Mouse (Mus musculus) stomach, postnatal 0 days (tissue): ENCODE data around the gene Rabif. TPM values are rescaled to one million over a fixed set of nuclear protein-coding genes. Genes with fewer than 3 reads are reported as not detected.
"Not testable (repeated sequence)": the region's sequence is repeated elsewhere in the genome, so short reads cannot be mapped to it uniquely, and the experiment has no call there.

Experiments used
- ATAC-seq: fragments of 200-750 bp; cut with Nextera tagmentation; 2 replicates; pipeline ENCODE4 v1.8.0; 2017; ENCODE audit not compliant: low FRiP score, low TSS enrichment
- DNase-seq: peaks from one replicate; pipeline ENCODE4 v3.0.0-alpha.2; 2016; ENCODE audit warnings: low spot score
- H3K27ac ChIP-seq: fragments of 300-500 bp; sonication (generic); replicated peaks from 2 replicates; pipeline ENCODE4 v1.5.1; 2014; ENCODE audit warnings: mild to moderate bottlenecking, control low read depth
- H3K27me3 ChIP-seq: fragments of 300-500 bp; sonication (generic); 2 replicates; pipeline ENCODE4 v1.6.1; 2014; ENCODE audit warnings: low read length; ENCODE audit not compliant: control insufficient read depth, insufficient read depth
- H3K36me3 ChIP-seq: fragments of 300-500 bp; sonication (generic); 2 replicates; pipeline ENCODE4 v1.6.1; 2014; ENCODE audit warnings: low read length, mixed read lengths; ENCODE audit not compliant: control insufficient read depth, insufficient read depth
- H3K4me1 ChIP-seq: fragments of 300-500 bp; sonication (generic); replicated peaks from 2 replicates; pipeline ENCODE4 v1.6.1; 2014; ENCODE audit warnings: antibody characterized with exemption; ENCODE audit not compliant: control insufficient read depth, insufficient read depth
- H3K4me2 ChIP-seq: fragments of 300-500 bp; sonication (generic); replicated peaks from 2 replicates; pipeline ENCODE4 v1.6.1; 2014; ENCODE audit warnings: low read depth, mild to moderate bottlenecking, control low read depth, moderate library complexity
- H3K4me3 ChIP-seq: fragments of 300-500 bp; sonication (generic); 2 replicates; pipeline ENCODE4 v1.5.1; 2014; ENCODE audit warnings: low read depth, low read length, control low read depth
- H3K9ac ChIP-seq: fragments of 300-500 bp; sonication (generic); 2 replicates; pipeline ENCODE4 v1.6.1; 2014; ENCODE audit warnings: mild to moderate bottlenecking, low read length, control low read depth, mixed read lengths
- H3K9me3 ChIP-seq: fragments of 300-500 bp; sonication (generic); 2 replicates; pipeline ENCODE4 v1.6.1; 2016; ENCODE audit warnings: low read length; ENCODE audit not compliant: control insufficient read depth
- CTCF ChIP-seq: IDR thresholded peaks from 2 replicates; pipeline ENCODE4 v1.5.1; 2016; ENCODE audit warnings: antibody characterized with exemption, low read depth, mild to moderate bottlenecking, moderate library complexity
- EP300 ChIP-seq: optimal IDR thresholded peaks from 2 replicates; pipeline ENCODE3; 2016; ENCODE audit warnings: antibody characterized with exemption
- WGBS: fragments of 180-500 bp; shearing (Covaris S2); extraction: QIAGEN DNeasy Blood & Tissue Kit; methylation state at CpG from one replicate; pipeline ENCODE4 v1.1.7; 2014; 5-methylcytosine and 5-hydroxymethylcytosine counted together
- polyA plus RNA-seq: library from polyadenylated mRNA; unstranded; fragments of >200 nt; fragmentation: Nextera tagmentation; extraction: Ambion mirVana; gene quantifications from 2 replicates; pipeline ENCODE4 v1.2.1, GENCODE M21; 2015

Rabif gene
- polyA plus RNA-seq, 1 experiment from 2014 or later, result 31.4 TPM

DNA sequence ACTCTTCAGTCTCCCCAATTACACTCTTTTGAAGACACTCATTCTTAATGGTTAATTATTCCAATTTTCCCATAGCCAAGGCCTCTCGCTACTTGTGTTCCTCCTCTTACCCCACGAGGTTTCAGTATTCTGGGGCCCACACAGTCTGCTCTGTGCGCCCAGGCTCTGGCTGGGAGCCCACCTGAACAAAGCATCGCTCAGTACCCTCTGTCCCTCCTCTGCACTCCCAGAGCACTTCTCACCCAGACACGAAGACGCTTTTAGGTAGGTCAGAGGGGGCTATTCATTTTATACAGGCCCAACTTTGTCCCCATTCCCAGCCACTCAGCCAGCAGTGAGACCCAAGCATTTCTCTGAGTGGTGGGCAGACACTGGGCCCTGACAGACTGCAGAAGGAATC is 36.2 kb downstream of the Rabif start:
- Histone ChIP-seq H3K36me3 (no peaks in the 10 kb centered on the region), H3K27ac (no peak overlapping the region), H3K4me2 (no peak overlapping the region), H3K27me3 (no peaks in the 10 kb centered on the region), H3K4me3 (no peak overlapping the region), H3K9ac (no peak overlapping the region), H3K4me1 (no peaks in the 10 kb centered on the region), H3K9me3 (no peaks in the 10 kb centered on the region)
- no peak for ATAC-seq
- TF ChIP-seq CTCF, result no peak
- no peak for DNase-seq
- WGBS, result 77% methylated on average over 6 of the region's 6 CpGs

DNA sequence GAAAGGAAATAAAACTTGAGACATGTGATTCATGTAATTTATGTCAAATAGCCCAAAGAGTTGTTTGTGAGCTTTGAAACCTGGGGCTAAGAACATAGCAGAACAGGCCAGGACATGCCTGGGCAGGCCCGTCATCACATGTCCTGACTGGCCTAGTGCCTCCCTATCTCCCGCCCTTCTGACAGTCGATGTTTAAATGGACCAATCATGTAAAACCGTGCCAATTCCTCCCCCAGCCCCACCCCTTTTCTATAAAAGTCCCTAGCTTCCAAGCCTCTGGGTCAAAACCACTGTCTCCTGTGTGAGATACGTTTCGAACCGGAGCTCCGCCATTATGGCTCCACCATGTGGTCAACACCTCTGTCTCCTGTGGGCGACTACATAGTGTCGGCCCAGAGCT is 39.3 kb downstream of the Rabif start:
- H3K36me3 ChIP-seq, ATAC-seq, H3K4me1 ChIP-seq, H3K27ac ChIP-seq, H3K9ac ChIP-seq, H3K27me3 ChIP-seq, H3K9me3 ChIP-seq, DNase-seq, H3K4me2 ChIP-seq, H3K4me3 ChIP-seq: not testable (repeated sequence)
- WGBS, result 94% methylated on average over 10 of the region's 10 CpGs

DNA sequence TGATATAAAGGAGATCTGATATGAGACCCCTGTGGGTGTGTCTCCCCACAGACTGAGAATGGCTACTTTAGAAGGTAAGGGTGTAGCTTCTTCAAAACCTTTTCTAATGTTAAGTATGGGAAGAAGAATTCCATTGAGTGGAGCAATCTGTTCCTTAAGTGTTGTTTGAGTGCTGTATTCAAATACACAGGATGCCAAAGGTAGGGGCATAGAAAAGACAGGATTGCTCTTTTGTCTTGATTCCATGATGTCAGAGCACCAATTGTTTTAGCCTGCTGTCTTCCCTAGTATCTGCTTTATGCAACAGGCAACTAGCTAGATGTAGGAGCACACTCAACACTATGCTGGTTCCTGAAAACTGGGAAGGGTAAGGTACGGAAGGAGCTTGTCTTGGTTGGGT is 40.6 kb downstream of the Rabif start:
- H3K27ac ChIP-seq, result no peak overlapping the region

DNA sequence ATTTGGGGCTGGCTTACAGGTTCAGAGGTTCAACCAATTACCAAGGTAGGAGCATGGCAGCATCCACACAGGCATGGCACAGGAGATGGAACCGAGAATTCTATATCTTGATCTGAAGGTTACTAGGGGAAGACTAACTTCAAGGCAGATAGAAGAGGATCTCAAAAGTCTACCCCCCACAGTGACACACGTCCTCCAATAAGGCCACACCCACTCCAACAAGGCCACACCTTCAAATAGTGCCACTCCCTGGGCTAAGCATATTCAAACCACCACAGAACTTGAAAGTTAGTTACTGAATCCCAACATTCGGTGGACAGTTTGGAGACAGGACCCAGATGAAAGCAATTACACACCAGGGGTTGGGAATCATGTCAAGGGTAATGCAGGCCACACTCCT is 41.1 kb downstream of the Rabif start:
- Histone ChIP-seq H3K4me2 (no peak overlapping the region), H3K4me3 (no peak overlapping the region), H3K9ac (no peak overlapping the region), H3K27me3 (no peaks in the 10 kb centered on the region), H3K9me3 (no peaks in the 10 kb centered on the region), H3K36me3 (no peaks in the 10 kb centered on the region), H3K4me1 (no peaks in the 10 kb centered on the region), H3K27ac (no peak overlapping the region)
- WGBS, result 61% methylated on average over 3 of the region's 3 CpGs
- TF ChIP-seq CTCF (no peak), EP300 (no peak)
- no peak for DNase-seq
- ATAC-seq, result no peak

More for the DNA sequence above, 40.6 kb downstream of the Rabif start:
- 93% methylated on average over 1 of the region's 1 CpGs for WGBS
- Histone ChIP-seq H3K4me2 (no peak overlapping the region), H3K4me1 (no peaks in the 10 kb centered on the region), H3K9ac (no peak overlapping the region), H3K9me3 (no peaks in the 10 kb centered on the region), H3K36me3 (no peaks in the 10 kb centered on the region), H3K27me3 (no peaks in the 10 kb centered on the region), H3K4me3 (no peak overlapping the region)
- ATAC-seq, result no peak
- DNase-seq, result no peak
- TF ChIP-seq CTCF (no peak), EP300 (no peak)

DNA sequence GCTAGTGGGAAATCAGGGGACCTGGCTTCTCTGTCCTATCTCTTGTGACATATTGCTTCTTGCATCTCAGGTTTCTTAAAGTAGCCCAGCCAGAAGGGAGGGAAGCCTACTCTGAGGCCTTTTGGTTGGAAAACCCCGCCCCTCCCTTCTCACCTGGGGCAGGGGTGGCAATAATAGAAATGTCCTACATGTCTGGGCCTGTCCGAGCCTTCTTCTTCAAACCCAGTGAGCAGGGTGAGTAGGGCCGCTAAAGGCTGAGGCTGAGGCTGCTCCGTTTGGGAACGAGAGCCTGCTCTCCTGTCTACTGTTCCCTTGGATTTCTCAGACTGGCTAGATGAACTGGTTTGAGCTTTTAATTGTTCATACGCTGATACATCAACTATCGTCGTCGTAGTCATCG is 46.2 kb downstream of the Rabif start:
- DNase-seq, result no peak
- no peaks in the 10 kb centered on the region for H3K36me3 ChIP-seq
- H3K4me2 ChIP-seq, result no peak overlapping the region
- H3K4me3 ChIP-seq, result no peak overlapping the region
- H3K9ac ChIP-seq, result no peak overlapping the region
- peak overlapping the region; percentile 45 for H3K27ac ChIP-seq
- H3K4me1 ChIP-seq, result no peaks in the 10 kb centered on the region
- H3K9me3 ChIP-seq, result no peaks in the 10 kb centered on the region
- no peak for ATAC-seq
- no peaks in the 10 kb centered on the region for H3K27me3 ChIP-seq
- WGBS, result 75% methylated on average over 10 of the region's 10 CpGs
- TF ChIP-seq CTCF (no peak), EP300 (no peak)

DNA sequence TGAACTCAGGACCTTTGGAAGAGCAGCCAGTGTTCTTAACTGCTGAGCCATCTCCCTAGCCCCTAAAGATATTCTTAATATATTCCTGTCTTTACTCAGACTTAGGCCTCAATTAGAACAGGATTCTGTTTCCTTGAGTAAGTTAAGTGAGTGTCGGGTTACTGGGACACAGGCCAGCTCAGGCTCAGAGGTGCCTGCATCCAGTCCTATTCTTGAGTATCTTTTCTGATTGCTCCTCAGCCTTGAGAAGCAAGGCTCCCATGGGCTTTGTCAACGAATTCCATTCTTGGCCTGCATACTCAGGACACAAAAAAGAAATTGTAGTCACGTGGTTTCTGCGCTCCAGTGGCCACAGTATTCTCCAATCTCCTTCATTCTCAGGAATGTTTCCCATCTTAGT is 53.8 kb downstream of the Rabif start:
- no peak for TF ChIP-seq CTCF
- TF ChIP-seq EP300, result no peak
- H3K4me1 ChIP-seq, result no peaks in the 10 kb centered on the region
- no peaks in the 10 kb centered on the region for H3K9me3 ChIP-seq
- WGBS, result 62% methylated on average over 4 of the region's 4 CpGs
- no peak overlapping the region for H3K4me3 ChIP-seq
- ATAC-seq, result no peak
- no peak overlapping the region for H3K27ac ChIP-seq
- H3K4me2 ChIP-seq, result no peak overlapping the region
- H3K9ac ChIP-seq, result no peak overlapping the region
- no peak for DNase-seq
- no peaks in the 10 kb centered on the region for H3K27me3 ChIP-seq
- no peaks in the 10 kb centered on the region for H3K36me3 ChIP-seq

DNA sequence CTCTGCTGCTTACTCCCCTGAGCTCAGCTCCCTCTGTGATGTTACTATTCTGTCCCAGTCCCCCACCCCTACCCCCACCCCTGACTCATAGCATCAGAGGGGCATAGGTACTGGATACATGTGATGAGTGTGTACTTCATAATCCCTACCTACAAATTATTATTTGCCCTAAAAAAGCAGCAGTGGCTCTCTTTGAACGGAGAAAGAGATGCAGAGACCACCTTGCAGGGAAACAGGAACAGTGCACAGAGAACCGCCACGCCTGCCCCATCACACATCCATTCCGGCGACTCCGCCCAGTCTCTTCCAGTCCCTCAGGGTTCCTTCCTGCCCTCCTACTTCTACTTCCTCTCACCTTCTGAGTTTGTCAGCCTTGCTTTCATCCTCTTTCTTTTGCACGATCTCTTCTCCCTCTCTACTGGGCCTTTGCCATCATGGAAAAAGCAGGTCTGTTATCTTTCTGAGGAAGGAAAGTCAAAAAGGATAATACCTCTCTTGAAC is 55.2 kb downstream of the Rabif start, which contains the start of gene Mgat4e:
Gene Mgat4e, minus strand, starts transcription at position 51 of the 501 bp plus-strand sequence.
- H3K36me3 ChIP-seq, result no peaks in the 10 kb centered on the region
- TF ChIP-seq CTCF (no peak), EP300 (no peak)
- ATAC-seq, result no peak
- no peak within 1 kb of the TSS for H3K4me3 ChIP-seq
- H3K9me3 ChIP-seq, result no peaks in the 10 kb centered on the region
- DNase-seq, result no peak
- no peaks in the 10 kb centered on the region for H3K27me3 ChIP-seq
- no peaks in the 10 kb centered on the region for H3K4me1 ChIP-seq
- no peak within 1 kb of the TSS for H3K9ac ChIP-seq
- H3K4me2 ChIP-seq, result no peak within 1 kb of the TSS
- WGBS, result 59% methylated on average over 7 of the region's 7 CpGs
- no peak within 1 kb of the TSS for H3K27ac ChIP-seq
